Mouse (Mus musculus) skeletal muscle tissue, postnatal 0 days (tissue): ENCODE results near the gene Fa2h. TPM values are rescaled to one million over a fixed set of nuclear protein-coding genes. Genes with fewer than 3 reads are reported as not detected.

Experiments used
- polyA plus RNA-seq: library from polyadenylated mRNA; unstranded; fragments of >200 nt; fragmentation: Nextera tagmentation; extraction: Ambion mirVana; gene quantifications from 2 replicates; pipeline ENCODE4 v1.2.1, GENCODE M21; 2015

The Fa2h gene
- polyA plus RNA-seq = 0.58 and 0.83 TPM in 2 replicates

DNA sequence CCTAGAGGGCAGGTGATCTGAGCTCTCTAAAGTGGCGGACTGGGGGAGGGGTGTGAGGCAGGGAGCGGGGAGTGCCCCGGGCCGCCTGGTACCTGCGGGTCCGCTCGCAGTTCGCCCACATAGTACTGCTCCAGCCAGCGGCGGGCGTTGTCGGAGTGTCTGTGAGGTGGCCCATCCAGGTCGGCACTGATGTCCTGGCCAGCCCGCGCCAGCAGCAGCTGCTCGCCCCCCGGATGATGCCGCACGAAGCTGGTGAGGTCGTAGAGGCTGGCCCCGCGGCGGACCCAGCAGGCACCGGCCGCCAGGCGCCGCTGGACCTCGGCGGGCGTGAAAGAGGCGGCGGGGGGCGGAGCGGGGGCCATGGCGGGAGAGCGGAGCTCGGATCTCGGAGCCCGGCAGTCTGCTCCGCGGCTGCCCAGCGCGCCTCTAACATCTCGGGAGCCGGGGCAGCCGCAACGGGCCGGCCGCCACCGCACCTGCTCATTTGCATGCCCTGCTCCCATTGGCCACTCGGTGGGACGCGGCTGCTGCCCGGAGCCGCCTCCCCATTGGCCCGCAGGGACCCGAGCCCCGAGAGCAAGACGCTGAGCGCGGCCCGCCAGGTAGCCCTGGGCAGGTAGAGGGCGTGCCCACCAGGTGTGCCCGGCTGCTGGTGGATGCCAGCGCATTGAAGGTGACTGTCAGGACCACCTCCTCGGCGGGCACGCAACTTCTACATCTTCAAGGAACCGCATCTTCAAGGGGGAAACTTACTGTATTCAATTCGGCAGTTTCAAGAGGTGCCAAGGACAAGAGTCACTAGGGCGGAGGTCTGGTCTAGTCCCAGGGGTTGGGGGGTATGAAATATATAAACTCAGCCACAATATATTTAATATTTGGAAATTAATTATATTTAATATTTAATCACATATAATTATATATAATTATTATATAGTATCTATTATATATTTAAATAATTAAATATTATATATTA is at the start of gene Fa2h:
Gene Fa2h, minus strand, starts transcription at position 434 of the 973 bp plus-strand sequence.

GRCm38 (mm10) chr8:111337890-111338347 is 55.7 kb downstream of the Fa2h start, which contains the start of gene Mlkl:
Gene Mlkl (minus strand): TSS chr8:111338177.

DNA sequence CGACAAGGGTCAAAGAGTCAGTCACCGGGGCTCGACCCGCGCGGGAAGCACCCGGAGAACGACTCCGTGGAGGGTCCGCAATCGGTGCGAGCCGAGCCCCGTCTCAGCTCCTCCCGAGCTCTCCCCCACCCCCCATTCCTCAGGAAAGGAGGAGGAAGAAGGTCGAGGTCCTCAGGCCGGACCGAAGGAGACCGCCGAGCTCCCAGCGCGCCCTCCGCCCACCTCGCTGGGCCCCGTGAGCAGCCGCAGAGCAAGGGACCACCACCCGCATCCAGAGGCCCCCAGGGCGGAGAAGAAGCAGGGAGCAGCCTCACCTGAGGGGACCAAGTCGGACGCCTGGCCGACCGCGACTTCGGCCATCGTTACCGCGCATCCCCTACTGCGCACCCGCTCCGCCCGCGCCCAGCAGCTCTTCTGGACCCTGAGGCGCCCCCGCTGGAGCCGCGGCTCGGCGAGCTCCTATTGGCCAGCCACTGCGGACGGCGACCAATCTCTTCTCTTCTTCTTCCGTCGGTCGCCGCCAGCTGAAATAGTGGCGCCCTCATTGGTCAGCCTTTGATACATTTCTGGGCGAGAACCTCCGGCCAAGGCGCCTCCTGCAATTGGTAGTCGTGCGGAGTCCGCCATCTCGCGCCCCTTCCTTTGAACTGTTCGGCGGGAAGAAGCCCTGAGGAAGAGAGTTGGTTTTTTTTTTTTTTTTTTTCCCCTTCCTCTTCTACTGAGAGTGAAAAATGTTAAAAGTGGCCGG is 93.6 kb downstream of the Fa2h start, which contains the start of gene Rfwd3:
Gene Rfwd3, minus strand, starts transcription at position 402 of the 748 bp plus-strand sequence.

Other genes starting within 250 kb of the Fa2h start
- gene Glg1, start 134.6 kb downstream of the Fa2h start, polyA plus RNA-seq = 31.7 and 32.5 TPM in 2 replicates
- gene Rfwd3, start 93.6 kb downstream of the Fa2h start, polyA plus RNA-seq = 9.3 and 10.2 TPM in 2 replicates
- gene Mlkl, start 55.6 kb downstream of the Fa2h start, polyA plus RNA-seq = 1.8 and 3.6 TPM in 2 replicates
- gene Wdr59, start 128.3 kb upstream of the Fa2h start, polyA plus RNA-seq = 2.9 and 3.4 TPM in 2 replicates
- 22.6 and 28.2 TPM in 2 replicates for gene Znrf1, start 142.3 kb upstream of the Fa2h start, polyA plus RNA-seq
- gene Ldhd, start 236.6 kb upstream of the Fa2h start, polyA plus RNA-seq = 1.6 and 2.2 TPM in 2 replicates
- gene Zfp1, start 249.6 kb upstream of the Fa2h start, polyA plus RNA-seq = 10.8 and 11.0 TPM in 2 replicates